Mouse (Mus musculus) lung, postnatal 14 days (tissue): Measurements from ENCODE around the gene Gm11168.
"Not testable (repeated sequence)": the region's sequence is repeated elsewhere in the genome, so short reads cannot be mapped to it uniquely, and the experiment has no call there.

Source experiments
- DNase-seq: peaks from one replicate; pipeline ENCODE4 v3.0.0; 2021

Gm11168 gene

DNA sequence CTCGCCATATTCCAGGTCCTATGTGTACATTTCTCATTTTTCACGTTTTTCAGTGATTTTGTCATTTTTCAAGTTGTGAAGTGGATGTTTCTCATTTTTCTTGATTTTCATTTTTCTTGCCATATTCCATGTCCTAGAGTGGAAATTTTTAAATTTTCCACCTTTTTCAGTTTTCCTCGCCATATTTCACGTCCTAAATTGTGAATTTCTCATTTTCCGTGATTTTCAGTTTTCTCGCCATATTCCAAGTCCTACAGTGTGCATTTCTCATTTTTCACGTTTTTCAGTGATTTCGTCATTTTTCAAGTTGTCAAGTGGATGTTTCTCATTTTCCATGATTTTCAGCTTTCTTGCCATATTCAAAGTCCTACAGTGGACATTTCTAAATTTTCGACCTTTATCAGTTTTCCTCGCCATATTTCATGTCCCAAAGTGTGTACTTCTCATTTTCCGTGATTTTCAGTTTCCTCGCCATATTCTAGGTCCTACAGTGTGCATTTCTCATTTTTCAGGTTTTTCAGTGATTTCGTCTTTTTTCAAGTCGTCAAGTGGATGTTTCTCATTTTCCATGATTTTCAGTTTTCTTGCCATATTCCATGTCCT, at the start of gene Gm11168:
Gene Gm11168 (plus strand): TSS at position 553 of the 603 bp plus-strand sequence.
- not testable (repeated sequence) for DNase-seq

DNA sequence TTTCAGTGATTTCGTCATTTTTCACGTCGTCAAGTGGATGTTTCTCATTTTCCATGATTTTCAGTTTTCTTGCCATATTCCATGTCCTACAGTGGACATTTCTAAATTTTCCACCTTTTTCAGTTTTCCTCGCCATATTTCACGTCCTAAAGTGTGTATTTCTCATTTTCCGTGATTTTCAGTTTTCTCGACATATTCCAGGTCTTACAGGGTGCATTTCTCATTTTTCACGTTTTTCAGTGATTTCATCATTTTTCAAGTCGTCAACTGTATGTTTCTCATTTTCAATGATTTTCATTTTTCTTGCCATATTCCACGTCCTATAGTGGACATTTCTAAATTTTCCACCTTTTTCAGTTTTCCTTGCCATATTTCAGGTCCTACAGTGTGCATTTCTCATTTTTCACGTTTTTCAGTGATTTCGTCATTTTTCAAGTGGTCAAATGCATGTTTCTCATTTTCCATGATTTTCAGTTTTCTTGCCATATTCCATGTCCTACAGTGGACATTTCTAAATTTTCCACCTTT, 2.6 kb upstream of the Gm11168 start, which contains the start of gene Gm10722:
Gene Gm10722 (plus strand): TSS at position 478 of the 528 bp plus-strand sequence.
- DNase-seq, result not testable (repeated sequence)

DNA sequence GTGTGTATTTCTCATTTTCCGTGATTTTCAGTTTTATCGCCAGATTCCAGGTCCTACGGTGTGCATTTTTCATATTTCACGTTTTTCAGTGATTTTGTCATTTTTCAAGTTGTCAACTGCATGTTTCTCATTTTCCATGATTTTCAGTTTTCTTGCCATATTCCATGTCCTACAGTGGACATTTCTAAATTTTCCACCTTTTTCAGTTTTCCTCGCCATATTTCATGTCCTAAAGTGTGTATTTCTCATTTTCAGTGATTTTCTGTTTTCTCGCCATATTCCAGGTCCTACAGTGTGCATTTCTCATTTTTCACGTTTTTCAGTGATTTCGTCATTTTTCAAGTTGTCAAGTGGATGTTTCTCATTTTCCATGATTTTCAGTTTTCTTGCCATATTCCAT, 2.1 kb upstream of the Gm11168 start:
- peak; percentile 22 for DNase-seq

DNA sequence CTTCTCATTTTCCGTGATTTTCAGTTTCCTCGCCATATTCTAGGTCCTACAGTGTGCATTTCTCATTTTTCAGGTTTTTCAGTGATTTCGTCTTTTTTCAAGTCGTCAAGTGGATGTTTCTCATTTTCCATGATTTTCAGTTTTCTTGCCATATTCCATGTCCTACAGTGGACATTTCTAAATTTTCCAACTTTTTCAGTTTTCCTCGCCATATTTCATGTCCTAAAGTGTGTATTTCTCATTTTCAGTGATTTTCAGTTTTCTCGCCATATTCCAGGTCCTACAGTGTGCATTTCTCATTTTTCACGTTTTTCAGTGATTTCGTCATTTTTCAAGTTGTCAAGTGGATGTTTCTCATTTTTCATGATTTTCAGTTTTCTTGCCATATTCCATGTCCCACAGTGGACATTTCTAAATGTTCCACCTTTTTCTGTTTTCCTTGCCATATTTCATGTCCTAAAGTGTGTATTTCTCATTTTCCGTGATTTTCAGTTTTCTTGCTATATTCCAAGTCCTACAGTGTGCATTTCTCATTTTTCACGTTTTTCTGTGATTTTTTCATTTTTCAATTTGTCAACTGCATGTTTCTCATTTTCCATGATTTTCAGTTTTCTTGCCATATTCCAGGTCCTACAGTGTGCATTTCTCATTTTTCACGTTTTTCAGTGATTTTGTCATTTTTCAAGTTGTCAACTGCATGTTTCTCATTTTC, 1.0 kb upstream of the Gm11168 start:
- DNase-seq, result peak; percentile 99

DNA sequence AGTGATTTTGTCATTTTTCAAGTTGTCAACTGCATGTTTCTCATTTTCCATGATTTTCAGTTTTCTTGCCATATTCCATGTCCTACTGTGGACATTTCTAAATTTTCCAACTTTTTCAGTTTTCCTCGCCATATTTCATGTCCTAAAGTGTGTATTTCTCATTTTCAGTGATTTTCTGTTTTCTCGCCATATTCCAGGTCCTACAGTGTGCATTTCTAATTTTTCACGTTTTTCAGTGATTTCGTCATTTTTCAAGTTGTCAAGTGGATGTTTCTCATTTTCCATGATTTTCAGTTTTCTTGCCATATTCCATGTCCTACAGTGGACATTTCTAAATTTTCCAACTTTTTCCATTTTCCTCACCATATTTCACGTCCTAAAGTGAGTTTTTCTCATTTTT, 3.0 kb downstream of the Gm11168 start:
- DNase-seq, result not testable (repeated sequence)

DNA sequence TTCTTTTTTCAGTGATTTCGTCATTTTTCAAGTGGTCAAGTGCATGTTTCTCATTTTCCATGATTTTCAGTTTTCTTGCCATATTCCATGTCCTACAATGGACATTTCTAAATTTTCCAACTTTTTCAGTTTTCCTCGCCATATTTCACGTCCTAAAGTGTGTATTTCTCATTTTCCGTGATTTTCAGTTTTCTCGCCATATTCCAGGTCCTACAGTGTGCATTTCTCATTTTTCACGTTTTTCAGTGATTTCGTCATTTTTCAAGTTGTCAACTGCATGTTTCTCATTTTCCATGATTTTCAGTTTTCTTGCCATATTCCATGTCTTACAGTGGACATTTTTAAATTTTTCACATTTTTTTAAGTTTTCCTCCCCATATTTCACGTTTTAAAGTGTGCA, 3.5 kb downstream of the Gm11168 start:
- DNase-seq, result peak; percentile 75

DNA sequence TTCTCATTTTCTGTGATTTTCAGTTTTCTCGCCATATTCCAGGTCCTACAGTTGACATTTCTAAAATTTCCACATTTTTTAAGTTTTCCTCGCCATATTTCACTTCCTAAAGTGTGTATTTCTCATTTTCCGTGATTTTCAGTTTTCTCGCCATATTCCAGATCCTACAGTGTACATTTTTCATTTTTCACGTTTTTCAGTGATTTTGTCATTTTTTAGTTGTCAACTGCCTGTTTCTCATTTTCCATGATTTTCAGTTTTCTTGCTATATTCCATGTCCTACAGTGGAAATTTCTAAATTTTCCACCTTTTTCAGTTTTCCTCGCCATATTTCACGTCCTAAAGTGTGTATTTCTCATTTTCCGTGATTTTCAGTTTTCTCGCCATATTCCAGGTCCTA, 4.1 kb downstream of the Gm11168 start:
- DNase-seq, result not testable (repeated sequence)

DNA sequence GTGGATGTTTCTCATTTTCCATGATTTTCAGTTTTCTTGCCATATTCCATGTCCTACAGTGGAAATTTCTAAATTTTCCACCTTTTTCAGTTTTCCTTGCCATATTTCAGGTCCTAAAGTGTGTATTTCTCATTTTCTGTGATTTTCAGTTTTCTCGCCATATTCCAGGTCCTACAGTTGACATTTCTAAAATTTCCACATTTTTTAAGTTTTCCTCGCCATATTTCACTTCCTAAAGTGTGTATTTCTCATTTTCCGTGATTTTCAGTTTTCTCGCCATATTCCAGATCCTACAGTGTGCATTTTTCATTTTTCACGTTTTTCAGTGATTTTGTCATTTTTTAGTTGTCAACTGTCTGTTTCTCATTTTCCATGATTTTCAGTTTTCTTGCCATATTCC, 6.2 kb downstream of the Gm11168 start:
- not testable (repeated sequence) for DNase-seq

DNA sequence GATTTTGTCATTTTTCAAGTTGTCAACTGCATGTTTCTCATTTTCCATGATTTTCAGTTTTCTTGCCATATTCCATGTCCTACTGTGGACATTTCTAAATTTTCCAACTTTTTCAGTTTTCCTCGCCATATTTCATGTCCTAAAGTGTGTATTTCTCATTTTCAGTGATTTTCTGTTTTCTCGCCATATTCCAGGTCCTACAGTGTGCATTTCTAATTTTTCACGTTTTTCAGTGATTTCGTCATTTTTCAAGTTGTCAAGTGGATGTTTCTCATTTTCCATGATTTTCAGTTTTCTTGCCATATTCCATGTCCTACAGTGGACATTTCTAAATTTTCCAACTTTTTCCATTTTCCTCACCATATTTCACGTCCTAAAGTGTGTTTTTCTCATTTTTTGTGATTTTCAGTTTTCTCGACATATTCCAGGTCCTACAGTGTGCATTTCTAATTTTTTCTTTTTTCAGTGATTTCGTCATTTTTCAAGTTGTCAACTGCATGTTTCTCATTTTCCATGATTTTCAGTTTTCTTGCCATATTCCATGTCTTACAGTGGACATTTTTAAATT, 9.0 kb downstream of the Gm11168 start:
- not testable (repeated sequence) for DNase-seq

DNA sequence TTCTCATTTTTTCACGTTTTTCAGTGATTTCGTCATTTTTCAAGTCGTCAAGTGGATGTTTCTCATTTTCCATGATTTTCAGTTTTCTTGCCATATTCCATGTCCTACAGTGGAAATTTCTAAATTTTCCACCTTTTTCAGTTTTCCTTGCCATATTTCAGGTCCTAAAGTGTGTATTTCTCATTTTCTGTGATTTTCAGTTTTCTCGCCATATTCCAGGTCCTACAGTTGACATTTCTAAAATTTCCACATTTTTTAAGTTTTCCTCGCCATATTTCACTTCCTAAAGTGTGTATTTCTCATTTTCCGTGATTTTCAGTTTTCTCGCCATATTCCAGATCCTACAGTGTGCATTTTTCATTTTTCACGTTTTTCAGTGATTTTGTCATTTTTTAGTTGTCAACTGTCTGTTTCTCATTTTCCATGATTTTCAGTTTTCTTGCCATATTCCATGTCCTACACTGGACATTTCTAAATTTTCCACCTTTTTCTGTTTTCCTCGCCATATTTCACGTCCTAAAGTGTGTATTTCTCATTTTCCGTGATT, 9.7 kb downstream of the Gm11168 start, which contains the start of gene Gm10721:
Gene Gm10721 (plus strand): TSS at position 408 of the 547 bp plus-strand sequence.
- DNase-seq, result not testable (repeated sequence)

DNA sequence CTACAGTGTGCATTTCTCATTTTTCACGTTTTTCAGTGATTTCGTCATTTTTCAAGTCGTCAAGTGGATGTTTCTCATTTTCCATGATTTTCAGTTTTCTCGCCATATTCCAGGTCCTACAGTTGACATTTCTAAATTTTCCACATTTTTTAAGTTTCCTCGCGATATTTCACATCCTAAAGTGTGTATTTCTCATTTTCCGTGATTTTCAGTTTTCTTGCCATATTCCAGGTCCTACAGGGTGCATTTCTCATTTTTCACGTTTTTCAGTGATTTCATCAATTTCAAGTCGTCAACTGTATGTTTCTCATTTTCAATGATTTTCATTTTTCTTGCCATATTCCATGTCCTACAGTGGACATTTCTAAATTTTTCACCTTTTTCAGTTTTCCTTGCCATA, 12.2 kb downstream of the Gm11168 start, which contains the start of gene Gm10720:
Gene Gm10720 (plus strand): TSS at position 301 of the 400 bp plus-strand sequence.
- DNase-seq, result not testable (repeated sequence)

DNA sequence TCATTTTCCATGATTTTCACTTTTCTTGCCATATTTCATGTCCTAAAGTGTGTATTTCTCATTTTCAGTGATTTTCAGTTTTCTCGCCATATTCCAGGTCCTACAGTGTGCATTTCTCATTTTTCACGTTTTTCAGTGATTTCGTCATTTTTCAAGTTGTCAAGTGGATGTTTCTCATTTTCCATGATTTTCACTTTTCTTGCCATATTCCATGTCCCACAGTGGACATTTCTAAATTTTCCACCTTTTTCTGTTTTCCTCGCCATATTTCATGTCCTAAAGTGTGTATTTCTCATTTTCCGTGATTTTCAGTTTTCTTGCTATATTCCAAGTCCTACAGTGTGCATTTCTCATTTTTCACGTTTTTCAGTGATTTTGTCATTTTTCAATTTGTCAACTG, 12.8 kb downstream of the Gm11168 start:
- peak; percentile 0 for DNase-seq

DNA sequence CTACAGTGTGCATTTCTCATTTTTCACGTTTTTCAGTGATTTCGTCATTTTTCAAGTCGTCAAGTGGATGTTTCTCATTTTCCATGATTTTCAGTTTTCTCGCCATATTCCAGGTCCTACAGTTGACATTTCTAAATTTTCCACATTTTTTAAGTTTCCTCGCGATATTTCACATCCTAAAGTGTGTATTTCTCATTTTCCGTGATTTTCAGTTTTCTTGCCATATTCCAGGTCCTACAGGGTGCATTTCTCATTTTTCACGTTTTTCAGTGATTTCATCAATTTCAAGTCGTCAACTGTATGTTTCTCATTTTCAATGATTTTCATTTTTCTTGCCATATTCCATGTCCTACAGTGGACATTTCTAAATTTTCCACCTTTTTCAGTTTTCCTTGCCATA, 14.0 kb downstream of the Gm11168 start, which contains the start of gene Gm10719:
Gene Gm10719 (plus strand): TSS at position 301 of the 400 bp plus-strand sequence.
- DNase-seq, result not testable (repeated sequence)

DNA sequence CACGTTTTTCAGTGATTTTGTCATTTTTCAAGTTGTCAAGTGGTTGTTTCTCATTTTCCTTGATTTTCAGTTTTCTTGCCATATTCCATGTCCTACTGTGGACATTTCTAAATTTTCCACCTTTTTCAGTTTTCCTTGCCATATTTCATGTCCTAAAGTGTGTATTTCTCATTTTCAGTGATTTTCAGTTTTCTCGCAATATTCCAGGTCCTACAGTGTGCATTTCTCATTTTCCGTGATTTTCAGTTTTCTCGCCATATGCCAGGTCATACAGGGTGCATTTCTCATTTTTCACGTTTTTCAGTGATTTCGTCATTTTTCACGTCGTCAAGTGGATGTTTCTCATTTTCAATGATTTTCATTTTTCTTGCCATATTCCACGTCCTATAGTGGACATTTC, 15.8 kb downstream of the Gm11168 start:
- peak; percentile 64 for DNase-seq

DNA sequence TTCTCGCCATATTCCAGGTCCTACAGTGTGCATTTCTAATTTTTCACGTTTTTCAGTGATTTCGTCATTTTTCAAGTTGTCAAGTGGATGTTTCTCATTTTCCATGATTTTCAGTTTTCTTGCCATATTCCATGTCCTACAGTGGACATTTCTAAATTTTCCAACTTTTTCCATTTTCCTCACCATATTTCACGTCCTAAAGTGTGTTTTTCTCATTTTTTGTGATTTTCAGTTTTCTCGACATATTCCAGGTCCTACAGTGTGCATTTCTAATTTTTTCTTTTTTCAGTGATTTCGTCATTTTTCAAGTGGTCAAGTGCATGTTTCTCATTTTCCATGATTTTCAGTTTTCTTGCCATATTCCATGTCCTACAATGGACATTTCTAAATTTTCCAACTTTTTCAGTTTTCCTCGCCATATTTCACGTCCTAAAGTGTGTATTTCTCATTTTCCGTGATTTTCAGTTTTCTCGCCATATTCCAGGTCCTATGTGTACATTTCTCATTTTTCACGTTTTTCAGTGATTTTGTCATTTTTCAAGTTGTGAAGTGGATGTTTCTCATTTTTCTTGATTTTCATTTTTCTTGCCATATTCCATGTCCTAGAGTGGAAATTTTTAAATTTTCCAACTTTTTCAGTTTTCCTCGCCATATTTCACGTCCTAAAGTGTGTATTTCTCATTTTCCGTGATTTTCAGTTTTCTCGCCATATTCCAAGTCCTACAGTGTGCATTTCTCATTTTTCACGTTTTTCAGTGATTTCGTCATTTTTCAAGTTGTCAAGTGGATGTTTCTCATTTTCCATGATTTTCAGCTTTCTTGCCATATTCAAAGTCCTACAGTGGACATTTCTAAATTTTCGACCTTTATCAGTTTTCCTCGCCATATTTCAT, 16.9 kb downstream of the Gm11168 start:
- peak; percentile 74 for DNase-seq

DNA sequence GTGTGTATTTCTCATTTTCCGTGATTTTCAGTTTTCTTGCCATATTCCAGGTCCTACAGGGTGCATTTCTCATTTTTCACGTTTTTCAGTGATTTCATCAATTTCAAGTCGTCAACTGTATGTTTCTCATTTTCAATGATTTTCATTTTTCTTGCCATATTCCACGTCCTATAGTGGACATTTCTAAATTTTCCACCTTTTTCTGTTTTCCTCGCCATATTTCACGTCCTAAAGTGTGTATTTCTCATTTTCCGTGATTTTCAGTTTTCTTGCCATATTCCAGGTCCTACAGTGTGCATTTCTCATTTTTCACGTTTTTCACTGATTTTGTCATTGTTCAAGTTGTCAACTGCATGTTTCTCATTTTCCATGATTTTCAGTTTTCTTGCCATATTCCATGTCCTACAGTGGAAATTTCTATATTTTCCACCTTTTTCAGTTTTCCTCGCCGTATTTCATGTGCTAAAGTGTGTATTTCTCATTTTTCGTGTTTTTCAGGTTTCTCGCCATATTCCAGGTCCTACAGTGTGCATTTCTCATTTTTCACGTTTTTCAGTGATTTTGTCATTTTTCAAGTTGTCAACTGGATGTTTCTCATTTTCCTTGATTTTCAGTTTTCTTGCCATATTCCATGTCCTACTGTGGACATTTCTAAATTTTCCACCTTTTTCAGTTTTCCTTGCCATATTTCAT, 19.3 kb downstream of the Gm11168 start:
- DNase-seq, result peak; percentile 73

DNA sequence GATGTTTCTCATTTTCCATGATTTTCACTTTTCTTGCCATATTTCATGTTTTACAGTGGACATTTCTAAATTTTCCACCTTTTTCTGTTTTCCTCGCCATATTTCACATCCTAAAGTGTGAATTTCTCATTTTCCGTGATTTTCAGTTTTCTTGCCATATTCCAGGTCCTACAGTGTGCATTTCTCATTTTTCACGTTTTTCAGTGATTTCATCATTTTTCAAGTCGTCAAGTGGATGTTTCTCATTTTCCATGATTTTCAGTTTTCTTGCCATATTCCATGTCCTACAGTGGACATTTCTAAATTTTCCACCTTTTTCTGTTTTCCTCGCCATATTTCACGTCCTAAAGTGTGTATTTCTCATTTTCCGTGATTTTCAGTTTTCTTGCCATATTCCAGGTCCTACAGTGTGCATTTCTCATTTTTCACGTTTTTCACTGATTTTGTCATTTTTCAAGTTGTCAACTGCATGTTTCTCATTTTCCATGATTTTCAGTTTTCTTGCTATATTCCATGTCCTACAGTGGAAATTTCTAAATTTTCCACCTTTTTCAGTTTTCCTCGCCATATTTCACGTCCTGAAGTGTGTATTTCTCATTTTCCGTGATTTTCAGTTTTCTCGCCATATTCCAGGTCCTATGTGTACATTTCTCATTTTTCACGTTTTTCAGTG, 20.3 kb downstream of the Gm11168 start, which contains the start of gene Gm10718:
Gene Gm10718 (plus strand): TSS at position 236 of the 673 bp plus-strand sequence.
- peak; percentile 22 for DNase-seq

DNA sequence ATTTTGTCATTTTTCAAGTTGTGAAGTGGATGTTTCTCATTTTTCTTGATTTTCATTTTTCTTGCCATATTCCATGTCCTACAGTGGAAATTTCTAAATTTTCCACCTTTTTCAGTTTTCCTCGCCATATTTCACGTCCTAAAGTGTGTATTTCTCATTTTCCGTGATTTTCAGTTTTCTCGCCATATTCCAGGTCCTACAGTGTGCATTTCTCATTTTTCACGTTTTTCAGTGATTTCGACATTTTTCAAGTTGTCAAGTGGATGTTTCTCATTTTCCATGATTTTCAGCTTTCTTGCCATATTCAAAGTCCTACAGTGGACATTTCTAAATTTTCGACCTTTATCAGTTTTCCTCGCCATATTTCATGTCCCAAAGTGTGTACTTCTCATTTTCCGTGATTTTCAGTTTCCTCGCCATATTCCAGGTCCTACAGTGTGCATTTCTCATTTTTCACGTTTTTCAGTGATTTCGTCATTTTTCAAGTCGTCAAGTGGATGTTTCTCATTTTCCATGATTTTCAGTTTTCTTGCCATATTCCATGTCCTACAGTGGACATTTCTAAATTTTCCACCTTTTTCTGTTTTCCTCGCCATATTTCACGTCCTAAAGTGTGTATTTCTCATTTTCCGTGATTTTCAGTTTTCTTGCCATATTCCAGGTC, 21.0 kb downstream of the Gm11168 start:
- DNase-seq, result peak; percentile 65

DNA sequence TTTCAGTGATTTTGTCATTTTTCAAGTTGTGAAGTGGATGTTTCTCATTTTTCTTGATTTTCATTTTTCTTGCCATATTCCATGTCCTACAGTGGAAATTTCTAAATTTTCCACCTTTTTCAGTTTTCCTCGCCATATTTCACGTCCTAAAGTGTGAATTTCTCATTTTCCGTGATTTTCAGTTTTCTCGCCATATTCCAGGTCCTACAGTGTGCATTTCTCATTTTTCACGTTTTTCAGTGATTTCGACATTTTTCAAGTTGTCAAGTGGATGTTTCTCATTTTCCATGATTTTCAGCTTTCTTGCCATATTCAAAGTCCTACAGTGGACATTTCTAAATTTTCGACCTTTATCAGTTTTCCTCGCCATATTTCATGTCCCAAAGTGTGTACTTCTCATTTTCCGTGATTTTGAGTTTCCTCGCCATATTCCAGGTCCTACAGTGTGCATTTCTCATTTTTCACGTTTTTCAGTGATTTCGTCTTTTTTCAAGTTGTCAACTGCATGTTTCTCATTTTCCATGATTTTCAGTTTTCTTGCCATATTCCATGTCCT, 21.8 kb downstream of the Gm11168 start, which contains the start of gene Gm10717:
Gene Gm10717 (plus strand): TSS at position 506 of the 556 bp plus-strand sequence.
- DNase-seq, result peak; percentile 57

DNA sequence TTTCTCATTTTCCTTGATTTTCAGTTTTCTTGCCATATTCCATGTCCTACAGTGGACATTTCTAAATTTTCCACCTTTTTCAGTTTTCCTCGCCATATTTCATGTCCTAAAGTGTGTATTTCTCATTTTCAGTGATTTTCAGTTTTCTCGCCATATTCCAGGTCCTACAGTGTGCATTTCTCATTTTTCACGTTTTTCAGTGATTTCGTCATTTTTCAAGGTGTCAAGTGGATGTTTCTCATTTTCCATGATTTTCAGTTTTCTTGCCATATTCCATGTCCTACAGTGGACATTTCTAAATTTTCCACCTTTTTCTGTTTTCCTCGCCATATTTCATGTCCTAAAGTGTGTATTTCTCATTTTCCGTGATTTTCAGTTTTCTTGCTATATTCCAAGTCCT, 22.5 kb downstream of the Gm11168 start:
- peak; percentile 64 for DNase-seq
